Mouse (Mus musculus): ENCODE data around the gene Cdkal1. TPM values are rescaled to one million over a fixed set of nuclear protein-coding genes. Genes with fewer than 3 reads are reported as not detected.

Gene Cdkal1
- 10 to 100 TPM; 29.6 to 54.2 (median 51.8) TPM for polyA plus RNA-seq (2017; shearing (Covaris generic))

GRCm38 (mm10) chr13:29855281-29856031 lies at the start of gene Cdkal1:
Gene Cdkal1, minus strand, starts transcription at chr13:29855674.
- peak; percentile 85 for ATAC-seq

GRCm38 (mm10) chr13:29903341-29903740 lies 47.9 kb upstream of the Cdkal1 start:
- no peak for ATAC-seq

DNA sequence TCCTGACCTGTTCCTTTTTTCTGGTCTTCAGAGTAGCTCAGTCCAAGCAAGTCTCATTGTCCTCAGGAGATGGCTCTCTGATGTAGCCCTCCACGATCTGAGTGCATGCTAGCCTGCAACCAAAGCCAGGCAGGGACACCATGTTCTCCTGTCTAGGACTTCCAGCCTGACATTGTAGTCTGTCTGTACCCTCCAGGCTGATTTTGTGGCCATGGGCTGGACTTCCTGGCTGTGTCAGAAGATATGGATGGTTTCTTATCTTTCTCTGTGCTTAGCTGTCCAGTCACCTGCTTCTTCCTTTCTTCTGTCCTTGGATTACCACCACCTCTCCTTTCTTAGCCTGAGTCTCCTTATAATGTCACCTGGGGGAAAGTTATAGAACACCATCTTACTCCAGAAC lies 47.2 kb upstream of the Cdkal1 start:
- no peak for ATAC-seq

DNA sequence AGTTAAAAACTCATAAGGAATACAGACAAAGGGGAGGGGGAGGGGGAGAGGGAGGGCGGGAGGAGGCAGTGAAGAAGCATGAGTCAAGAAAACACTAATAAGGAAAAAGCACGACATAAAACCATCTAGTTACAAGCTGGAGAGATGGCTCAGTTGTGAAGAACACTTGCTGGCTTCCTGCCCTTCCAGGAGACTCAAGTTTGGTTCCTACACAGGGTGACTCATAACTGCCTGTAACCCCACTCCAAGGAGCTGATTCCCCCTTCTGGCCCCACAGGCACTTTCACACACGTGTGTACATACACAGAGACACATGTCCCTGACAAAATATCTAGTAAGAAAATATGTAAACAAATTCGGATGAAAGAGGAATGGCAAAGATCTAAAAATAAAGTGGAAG lies 46.2 kb upstream of the Cdkal1 start:
- no peak for ATAC-seq

DNA sequence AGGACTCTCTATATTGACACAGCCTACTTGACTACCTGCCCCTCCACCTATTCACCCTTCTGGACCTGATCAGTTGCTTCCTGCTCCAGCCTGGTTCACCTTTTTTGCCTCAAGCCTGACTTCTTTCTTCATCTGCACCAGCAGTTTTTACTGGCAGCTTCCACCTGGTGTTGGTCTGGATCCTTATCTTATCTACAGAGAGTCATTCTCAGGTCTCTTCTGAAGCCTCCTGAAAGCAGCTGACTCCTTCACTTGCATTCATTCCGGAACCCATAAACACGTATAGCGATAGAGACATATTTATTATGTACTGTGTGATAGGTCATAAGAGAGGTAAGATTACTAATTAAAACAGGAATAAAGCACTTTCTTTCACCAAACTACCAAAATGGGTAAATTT lies 11.3 kb upstream of the Cdkal1 start:
- ATAC-seq, result no peak

GRCm38 (mm10) chr13:29864331-29864730 lies 8.9 kb upstream of the Cdkal1 start:
- ATAC-seq, result no peak

- ATAC-seq, result no peak
Observed at GRCm38 (mm10) chr13:29860087-29860486, 4.6 kb upstream of the Cdkal1 start.

GRCm38 (mm10) chr13:29857436-29857835 lies 2.0 kb upstream of the Cdkal1 start:
- peak; percentile 81 for ATAC-seq

DNA sequence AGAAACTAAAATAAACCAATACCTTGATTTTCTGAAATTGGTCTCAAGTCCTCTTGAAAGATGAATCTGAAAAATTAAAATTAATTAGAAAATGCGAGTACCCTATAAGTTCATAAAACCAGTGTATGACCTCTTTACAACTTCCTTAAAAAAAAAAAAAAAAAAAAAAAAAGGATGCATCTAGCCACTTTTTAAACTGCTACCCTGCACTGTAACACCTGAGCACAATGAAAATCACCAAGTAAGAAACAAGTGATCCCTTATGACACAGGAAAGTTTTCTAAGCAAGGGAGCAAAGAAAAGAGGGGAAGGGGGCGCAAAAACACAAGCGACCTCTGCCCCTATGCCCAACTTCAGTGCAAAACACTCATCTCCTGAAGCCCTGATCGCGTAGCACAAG lies 598 bp downstream of the Cdkal1 start:
- peak; percentile 27 for ATAC-seq

DNA sequence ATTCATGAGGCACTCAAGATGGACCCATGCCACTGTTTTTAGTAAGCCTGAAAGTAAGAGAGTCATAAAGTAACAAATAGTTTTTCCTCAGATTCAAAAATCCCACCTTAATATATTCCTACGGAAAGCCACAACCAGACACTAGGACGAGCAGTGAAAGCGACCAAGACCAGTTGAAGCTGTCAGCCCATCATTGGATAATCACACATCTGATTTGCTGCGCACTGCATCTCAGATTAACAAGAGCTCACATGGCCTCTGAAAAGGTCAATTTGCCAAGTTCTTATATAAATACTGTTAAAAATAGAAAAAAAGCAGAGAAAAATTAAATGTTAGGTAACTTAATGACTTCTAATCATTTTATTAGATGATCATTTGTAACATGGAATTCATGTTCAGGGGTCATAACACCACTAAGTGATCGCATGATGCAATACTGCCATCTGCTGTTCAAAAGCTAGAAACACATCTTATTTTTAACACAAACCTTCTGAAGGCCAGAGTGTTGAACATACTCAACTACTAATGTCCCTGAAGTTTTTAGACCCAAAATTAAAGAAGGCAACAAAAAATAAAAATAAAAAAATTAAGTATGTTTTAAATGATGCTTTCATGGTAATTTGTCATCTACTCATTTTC lies 16.9 kb downstream of the Cdkal1 start:
- ATAC-seq, result peak; percentile 76

DNA sequence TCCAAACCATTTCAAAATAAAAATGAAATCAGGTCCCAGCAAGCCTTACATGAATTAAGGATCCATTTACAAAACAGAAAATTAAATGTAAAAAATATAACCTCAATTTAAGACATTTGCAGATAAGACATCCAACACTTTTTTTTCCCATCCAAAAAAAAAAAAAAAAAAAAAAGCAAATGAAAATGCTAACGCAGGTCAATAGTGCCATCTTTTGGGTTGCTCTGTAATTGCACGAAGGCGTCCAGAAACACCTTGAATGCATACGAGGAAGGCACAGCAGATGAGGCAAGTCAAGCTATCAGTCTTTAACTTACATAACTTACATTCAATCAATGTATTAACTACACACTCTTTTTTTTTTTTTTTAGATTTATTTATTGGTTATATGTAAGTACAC lies 20.3 kb downstream of the Cdkal1 start:
- no peak for ATAC-seq

DNA sequence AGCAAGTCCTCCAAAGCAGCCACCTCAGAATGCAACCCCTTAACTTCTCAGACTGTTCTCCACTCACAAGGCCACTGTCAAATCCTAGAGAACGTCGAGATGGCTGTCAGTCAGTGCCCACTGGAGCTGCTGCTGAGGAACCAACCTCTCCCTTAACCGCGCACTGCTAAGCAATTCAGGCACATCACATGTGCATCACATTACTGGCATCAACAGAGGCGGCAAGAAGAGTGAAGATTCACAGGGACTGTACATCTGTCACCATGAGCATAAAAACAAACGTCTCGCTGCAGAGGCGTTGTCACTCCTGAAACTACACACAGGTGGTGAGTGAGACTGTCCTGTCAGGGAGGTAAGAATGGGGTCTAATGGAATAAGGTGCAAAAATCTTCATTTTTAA lies 21.7 kb downstream of the Cdkal1 start:
- no peak for ATAC-seq

GRCm38 (mm10) chr13:29831126-29831525 lies 24.3 kb downstream of the Cdkal1 start:
- ATAC-seq, result no peak

DNA sequence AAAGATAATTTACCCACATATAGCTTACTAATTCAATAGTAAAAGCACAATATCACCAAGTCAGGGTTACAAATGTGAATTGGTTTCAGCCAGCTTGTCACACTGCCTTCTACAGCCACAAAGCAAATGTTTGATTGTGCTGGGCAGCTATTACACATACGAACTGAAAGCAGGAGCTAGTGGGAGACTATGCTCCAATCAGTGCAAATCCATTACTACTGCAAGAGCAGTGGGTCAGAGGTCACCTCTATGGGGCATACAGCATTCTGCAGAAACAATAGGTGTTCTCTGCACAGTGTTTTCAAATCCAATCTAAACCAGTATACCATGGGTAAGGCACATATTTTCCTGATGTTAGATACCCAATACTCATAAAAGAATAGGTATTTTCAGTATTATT lies 27.4 kb downstream of the Cdkal1 start:
- ATAC-seq, result no peak

GRCm38 (mm10) chr13:29826469-29826868 lies 29.0 kb downstream of the Cdkal1 start:
- ATAC-seq, result no peak

DNA sequence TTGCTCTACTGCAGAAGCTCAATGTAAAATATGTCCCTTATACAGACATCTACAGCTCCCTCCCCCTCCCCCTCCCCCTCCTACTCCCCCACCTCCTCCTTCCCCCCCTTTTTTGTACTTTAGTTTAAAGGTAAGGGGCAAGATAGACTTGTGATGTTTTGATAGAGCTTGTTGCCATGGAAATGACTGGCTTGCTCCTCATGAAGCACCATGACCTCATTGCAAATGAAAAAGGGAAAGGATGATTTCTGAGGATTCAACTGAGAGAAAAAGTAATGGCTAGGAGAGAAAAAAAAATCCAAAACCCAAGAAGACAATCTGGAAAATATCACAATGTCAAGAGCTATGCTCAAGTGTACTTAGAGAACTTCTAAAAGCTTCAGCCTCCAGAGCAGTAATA lies 29.4 kb downstream of the Cdkal1 start:
- ATAC-seq, result no peak

- no peak for ATAC-seq
Observed at GRCm38 (mm10) chr13:29824797-29825196, 30.7 kb downstream of the Cdkal1 start.

GRCm38 (mm10) chr13:29824326-29824725 lies 31.1 kb downstream of the Cdkal1 start:
- ATAC-seq, result no peak

DNA sequence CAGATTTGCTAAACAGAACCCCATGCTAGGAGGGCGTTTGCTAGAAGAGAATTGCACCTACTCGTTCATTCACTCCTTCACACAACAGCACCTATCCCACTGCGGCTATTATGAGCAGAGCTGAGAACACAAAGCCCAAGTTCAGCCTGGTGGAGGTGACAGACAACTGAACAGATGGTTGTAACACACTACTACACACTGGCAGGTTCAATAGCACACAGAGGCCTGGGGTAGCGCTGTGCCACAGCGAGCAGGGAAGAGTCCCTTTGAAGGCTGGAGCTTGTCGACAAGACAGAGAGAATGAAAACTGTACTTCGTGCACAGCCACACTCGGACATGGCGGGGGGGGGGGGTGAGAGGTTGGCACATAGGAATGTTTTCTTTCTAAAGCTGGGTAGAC lies 31.6 kb downstream of the Cdkal1 start:
- no peak for ATAC-seq

- no peak for ATAC-seq
Observed at GRCm38 (mm10) chr13:29823487-29823886, 32.0 kb downstream of the Cdkal1 start.

DNA sequence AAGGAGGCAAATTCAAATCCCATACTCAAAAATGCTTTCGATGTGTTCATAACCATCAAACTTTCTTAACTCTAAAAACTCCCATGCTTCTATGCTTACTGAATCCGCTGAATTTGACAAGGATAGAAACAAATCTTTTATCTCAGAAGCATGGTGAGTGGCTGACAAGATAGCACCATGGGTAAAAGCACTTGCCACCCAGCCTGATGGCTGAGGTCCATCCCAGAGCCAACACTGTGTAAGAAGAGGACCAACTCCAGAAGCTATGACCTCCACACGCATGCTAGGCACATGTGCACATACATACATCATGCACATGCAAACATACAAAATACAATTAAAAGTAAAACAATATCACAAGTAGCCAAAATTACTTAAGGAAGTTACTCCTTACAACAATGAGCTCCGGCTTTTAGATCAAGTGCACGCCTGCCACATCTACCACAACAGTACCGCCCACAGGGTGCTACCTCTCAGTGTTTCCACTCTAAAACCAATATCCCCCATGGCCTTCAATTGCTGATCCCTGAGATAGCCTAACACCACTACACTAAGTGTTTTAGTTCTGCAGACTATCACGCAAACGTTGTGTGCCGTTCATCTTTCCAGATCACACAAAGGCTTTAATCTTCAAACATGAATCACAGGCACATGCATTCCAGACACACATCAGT lies 35.4 kb downstream of the Cdkal1 start:
- no peak for ATAC-seq

GRCm38 (mm10) chr13:29819147-29819546 lies 36.3 kb downstream of the Cdkal1 start:
- ATAC-seq, result no peak

- ATAC-seq, result no peak
Observed at GRCm38 (mm10) chr13:29818314-29818713, 37.2 kb downstream of the Cdkal1 start.

DNA sequence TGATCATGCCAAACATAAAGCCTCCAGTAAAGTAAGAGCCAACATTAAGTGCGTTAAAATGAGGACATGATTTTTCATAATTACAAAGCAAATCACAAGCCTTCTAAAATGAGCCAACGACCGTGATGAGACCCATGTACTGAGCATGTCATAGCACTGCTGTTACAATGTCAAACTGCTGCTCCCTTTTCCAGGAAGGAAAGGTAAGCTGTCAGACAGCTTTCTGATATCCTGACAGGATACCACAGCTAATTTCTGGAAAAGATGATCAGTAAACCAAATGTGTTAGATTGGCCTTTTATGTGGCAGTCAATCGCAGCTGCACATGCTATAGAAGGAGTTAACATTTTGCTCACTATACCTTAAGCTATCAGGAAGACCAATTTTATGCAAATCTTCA lies 44.7 kb downstream of the Cdkal1 start:
- no peak for ATAC-seq

All from inflammation-experienced regulatory T-cells, adult 6 months (primary cell).